Mouse (Mus musculus) forebrain, embryonic 14.5 days (tissue): Measurements from ENCODE around the gene Gnao1. TPM values are rescaled to one million over a fixed set of nuclear protein-coding genes. Genes with fewer than 3 reads are reported as not detected.

Experiments
- ATAC-seq: fragments of 200-750 bp; cut with Nextera tagmentation; 2 replicates; pipeline ENCODE4 v1.8.0; 2017; ENCODE audit warnings: mild to moderate bottlenecking, moderate library complexity
- DNase-seq: peaks from one replicate; pipeline ENCODE4 v3.0.0-alpha.2; 2015; ENCODE audit warnings: low spot score
- H3K27ac ChIP-seq: fragments of 300-500 bp; sonication (generic); 2 replicates; pipeline ENCODE4 v1.5.1; 2014; ENCODE audit warnings: low read depth, mild to moderate bottlenecking, control low read depth, low read length, moderate library complexity
- H3K27me3 ChIP-seq: fragments of 300-500 bp; sonication (generic); replicated peaks from 2 replicates; pipeline ENCODE4 v1.6.1; 2014; ENCODE audit warnings: low read length, control low read depth, mixed read lengths; ENCODE audit not compliant: control insufficient read depth, insufficient read depth
- H3K36me3 ChIP-seq: fragments of 300-500 bp; sonication (generic); 2 replicates; pipeline ENCODE4 v1.6.1; 2014; ENCODE audit warnings: low read length, control low read depth; ENCODE audit not compliant: control insufficient read depth, insufficient read depth
- H3K4me1 ChIP-seq: fragments of 300-500 bp; sonication (generic); 2 replicates; pipeline ENCODE4 v1.6.1; 2014; ENCODE audit warnings: antibody characterized with exemption, low read length, control low read depth; ENCODE audit not compliant: control insufficient read depth, insufficient read depth
- H3K4me2 ChIP-seq: fragments of 300-500 bp; sonication (generic); 2 replicates; pipeline ENCODE4 v1.6.1; 2014; ENCODE audit warnings: mild to moderate bottlenecking, control low read depth, low read length
- H3K4me3 ChIP-seq: fragments of 300-500 bp; sonication (generic); 2 replicates; pipeline ENCODE4 v1.5.1; 2014; ENCODE audit warnings: low read depth, low read length, control low read depth
- H3K9ac ChIP-seq: fragments of 300-500 bp; sonication (generic); 2 replicates; pipeline ENCODE4 v1.6.1; 2014; ENCODE audit warnings: mild to moderate bottlenecking, low read length, control low read depth, moderate library complexity
- H3K9me3 ChIP-seq: fragments of 300-500 bp; sonication (generic); replicated peaks from 2 replicates; pipeline ENCODE4 v1.6.1; 2016; ENCODE audit warnings: low read length, control low read depth, mixed read lengths; ENCODE audit not compliant: control insufficient read depth
- whole genome bisulfite sequencing: fragments of 180-500 bp; shearing (Covaris S2); extraction: QIAGEN DNeasy Blood & Tissue Kit; methylation state at CpG from one replicate; pipeline ENCODE4 v1.1.7; 2014; 5-methylcytosine and 5-hydroxymethylcytosine counted together
- polyA plus RNA-seq: library from polyadenylated mRNA; unstranded; fragments of >200 nt; fragmentation: Nextera tagmentation; extraction: Ambion mirVana; gene quantifications from 2 replicates; pipeline ENCODE4 v1.2.1, GENCODE M21; 2014

The Gnao1 gene
- polyA plus RNA-seq, 1 experiment from 2014 or later, result 107 TPM

DNA sequence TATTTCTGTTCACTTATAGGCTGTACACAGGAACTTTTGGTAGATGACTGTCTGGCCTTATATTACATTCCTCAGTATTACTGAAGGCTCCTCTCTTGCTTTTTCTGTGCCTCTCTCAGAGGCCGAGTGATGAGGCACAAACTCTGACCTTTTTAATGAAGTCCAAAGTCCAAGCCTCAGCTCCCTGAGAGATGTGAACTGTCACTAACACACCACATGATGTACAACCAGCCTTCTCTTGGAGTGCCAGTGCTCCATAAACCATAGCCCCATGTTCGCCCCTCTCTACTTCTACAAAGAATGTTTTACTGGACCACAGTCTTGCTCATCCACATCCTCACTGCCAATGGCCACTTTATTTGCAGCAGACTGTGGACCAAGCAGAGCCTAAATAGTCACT, 165.6 kb downstream of the Gnao1 start:
- no peaks in the 10 kb centered on the region for H3K27me3 ChIP-seq
- DNase-seq (no peak), ATAC-seq (no peak)
- H3K4me1 ChIP-seq, result no peaks in the 10 kb centered on the region
- H3K4me2 ChIP-seq, result no peak overlapping the region
- H3K36me3 ChIP-seq, result peaks cover 85% of the 10 kb centered on the region
- H3K9ac ChIP-seq, result no peak overlapping the region
- H3K27ac ChIP-seq, result no peak overlapping the region
- WGBS, result 95% methylated on average over 2 of the region's 2 CpGs
- H3K9me3 ChIP-seq, result no peaks in the 10 kb centered on the region
- H3K4me3 ChIP-seq, result no peak overlapping the region

DNA sequence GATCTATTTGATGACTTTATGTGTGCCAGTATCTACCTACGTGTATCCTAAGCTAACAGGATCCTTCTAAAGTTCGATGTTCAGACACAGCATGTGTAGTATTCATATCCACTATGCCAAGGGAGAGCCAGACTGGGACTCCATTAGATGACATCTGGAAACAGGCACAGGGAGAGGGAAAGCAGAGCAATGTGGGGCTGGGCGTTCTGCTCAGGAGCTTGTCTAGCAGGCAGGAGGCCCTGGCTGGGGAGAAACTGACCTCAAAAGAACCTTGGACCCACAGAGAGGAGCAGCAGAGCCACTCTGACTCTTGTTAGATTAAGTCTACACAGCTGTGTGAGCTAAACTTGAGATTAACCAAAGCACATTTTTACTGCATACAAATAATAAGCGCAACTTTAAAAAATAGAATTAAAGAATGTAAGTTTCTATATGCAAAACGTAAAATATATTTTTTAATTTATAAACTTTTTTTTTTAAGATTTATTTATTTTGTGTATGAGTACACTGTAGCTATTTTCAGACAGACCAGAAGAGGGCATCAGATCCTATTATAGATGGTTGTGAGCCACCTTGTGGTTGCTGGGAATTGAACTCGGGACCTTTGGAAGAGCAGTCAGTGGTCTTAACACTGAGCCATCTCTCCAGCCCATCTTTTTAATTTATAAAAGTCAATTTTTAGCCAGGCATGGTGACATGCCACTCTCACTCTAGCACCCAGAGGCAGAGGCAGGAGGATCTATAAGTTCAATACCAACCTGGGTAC, 166.9 kb downstream of the Gnao1 start:
- H3K4me1 ChIP-seq, result no peaks in the 10 kb centered on the region
- WGBS, result 92% methylated on average over 6 of the region's 6 CpGs
- DNase-seq (no peak), ATAC-seq (no peak)
- H3K36me3 ChIP-seq, result peaks cover 90% of the 10 kb centered on the region
- no peak overlapping the region for H3K4me3 ChIP-seq
- H3K27ac ChIP-seq, result no peak overlapping the region
- H3K9ac ChIP-seq, result no peak overlapping the region
- no peaks in the 10 kb centered on the region for H3K9me3 ChIP-seq
- no peaks in the 10 kb centered on the region for H3K27me3 ChIP-seq
- no peak overlapping the region for H3K4me2 ChIP-seq

DNA sequence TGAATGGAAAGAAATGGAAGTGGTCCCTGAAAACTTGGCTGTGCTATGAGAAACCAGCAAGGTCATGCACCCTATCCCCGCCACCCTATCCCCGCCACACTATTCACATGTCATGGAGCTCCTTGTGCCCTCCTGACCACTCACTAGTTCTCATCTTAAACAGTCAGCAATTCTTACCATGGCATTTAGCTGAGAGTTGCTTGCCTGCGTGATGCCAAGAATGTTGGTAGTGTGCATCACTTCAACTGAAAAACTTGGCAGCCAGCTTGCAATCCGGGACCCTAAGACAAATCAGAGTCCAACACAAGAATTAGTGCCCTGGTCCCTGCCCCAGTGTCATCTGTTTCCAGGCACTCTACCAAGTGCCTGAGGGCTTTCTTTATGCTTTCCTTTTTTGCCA, 170.4 kb downstream of the Gnao1 start:
- H3K36me3 ChIP-seq, result peaks cover 92% of the 10 kb centered on the region
- 90% methylated on average over 4 of the region's 4 CpGs for WGBS
- H3K4me1 ChIP-seq, result no peaks in the 10 kb centered on the region
- no peak overlapping the region for H3K27ac ChIP-seq
- H3K9ac ChIP-seq, result no peak overlapping the region
- DNase-seq (no peak), ATAC-seq (no peak)
- H3K4me2 ChIP-seq, result no peak overlapping the region
- no peak overlapping the region for H3K4me3 ChIP-seq
- no peaks in the 10 kb centered on the region for H3K27me3 ChIP-seq
- no peaks in the 10 kb centered on the region for H3K9me3 ChIP-seq

DNA sequence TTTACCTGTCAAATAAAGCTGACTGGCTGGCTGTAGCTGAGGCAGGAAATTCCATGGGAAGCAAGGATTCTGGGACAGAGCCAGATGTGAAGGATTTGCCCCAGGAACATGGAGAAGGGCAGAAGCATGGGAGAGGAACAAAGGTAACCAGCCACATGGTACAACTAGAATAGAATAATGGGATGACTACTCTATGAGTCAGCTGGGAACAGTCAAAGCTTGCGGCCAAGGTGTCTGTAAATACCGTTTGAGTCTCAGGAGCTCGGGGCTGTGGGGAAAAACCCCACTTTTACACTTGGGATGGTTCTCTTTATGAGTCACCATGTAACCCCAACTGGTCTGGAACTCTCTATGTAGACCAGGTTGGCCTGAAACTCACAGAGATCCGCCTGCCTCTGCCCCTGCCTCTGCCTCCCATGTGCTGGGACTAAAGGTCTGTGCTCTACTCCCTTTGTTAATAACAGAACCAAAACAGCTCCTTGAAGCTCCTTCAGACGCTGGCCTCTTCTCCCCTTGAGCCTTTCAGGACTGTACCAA, 172.0 kb downstream of the Gnao1 start:
- no peak overlapping the region for H3K4me3 ChIP-seq
- no peaks in the 10 kb centered on the region for H3K4me1 ChIP-seq
- H3K36me3 ChIP-seq, result peaks cover 89% of the 10 kb centered on the region
- 95% methylated on average over 5 of the region's 5 CpGs for WGBS
- DNase-seq (no peak), ATAC-seq (no peak)
- H3K4me2 ChIP-seq, result no peak overlapping the region
- H3K27me3 ChIP-seq, result no peaks in the 10 kb centered on the region
- H3K9me3 ChIP-seq, result no peaks in the 10 kb centered on the region
- no peak overlapping the region for H3K27ac ChIP-seq
- no peak overlapping the region for H3K9ac ChIP-seq

DNA sequence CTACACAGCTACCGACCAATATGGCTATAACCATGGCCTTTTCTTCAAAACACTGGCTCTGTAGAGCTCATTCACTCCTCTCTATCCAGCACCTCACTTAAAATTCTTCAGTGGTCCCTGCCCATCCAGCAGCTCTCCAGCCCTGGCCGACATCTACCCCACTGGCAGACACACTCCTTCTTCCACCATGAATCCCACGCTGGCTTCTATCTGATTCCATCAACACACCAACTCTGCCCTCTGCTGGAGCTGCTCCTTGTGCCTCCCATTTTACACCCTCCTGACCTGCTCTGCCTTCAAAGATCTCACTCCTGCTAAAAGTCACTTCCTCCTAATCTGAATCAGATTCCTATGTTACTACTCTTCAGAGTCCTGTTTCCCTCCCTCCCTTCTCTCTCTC, 174.1 kb downstream of the Gnao1 start:
- Histone ChIP-seq H3K36me3 (peaks cover 88% of the 10 kb centered on the region), H3K4me1 (no peaks in the 10 kb centered on the region), H3K27ac (no peak overlapping the region), H3K4me2 (no peak overlapping the region), H3K9ac (no peak overlapping the region), H3K27me3 (no peaks in the 10 kb centered on the region), H3K4me3 (no peak overlapping the region), H3K9me3 (no peaks in the 10 kb centered on the region)
- DNase-seq, result peak; percentile 30
- WGBS, result 64% methylated on average over 3 of the region's 3 CpGs
- no peak for ATAC-seq

DNA sequence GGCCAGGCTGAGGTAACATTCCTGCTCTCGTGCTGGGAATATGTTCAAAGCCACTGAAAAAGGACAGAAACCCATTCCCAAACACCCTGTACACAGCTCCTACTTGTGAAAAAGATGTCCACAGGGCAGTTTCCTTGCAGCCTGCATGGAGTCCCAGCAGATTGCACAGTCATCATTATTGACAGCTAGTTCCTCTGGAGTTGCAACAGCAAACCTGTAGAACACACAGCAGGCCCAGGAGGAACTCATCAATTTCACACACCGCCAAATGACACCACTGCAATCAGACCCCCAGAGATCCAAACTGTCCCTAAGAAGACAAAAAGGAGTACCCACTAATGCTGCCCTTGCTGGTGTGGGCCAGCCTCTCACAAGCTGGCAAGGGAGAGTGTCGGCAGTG, 175.0 kb downstream of the Gnao1 start:
- Histone ChIP-seq H3K4me3 (no peak overlapping the region), H3K4me2 (no peak overlapping the region), H3K27ac (no peak overlapping the region), H3K9me3 (no peaks in the 10 kb centered on the region), H3K9ac (no peak overlapping the region), H3K27me3 (no peaks in the 10 kb centered on the region), H3K36me3 (peaks cover 86% of the 10 kb centered on the region), H3K4me1 (no peaks in the 10 kb centered on the region)
- 87% methylated on average over 3 of the region's 3 CpGs for WGBS
- DNase-seq, result no peak
- no peak for ATAC-seq

DNA sequence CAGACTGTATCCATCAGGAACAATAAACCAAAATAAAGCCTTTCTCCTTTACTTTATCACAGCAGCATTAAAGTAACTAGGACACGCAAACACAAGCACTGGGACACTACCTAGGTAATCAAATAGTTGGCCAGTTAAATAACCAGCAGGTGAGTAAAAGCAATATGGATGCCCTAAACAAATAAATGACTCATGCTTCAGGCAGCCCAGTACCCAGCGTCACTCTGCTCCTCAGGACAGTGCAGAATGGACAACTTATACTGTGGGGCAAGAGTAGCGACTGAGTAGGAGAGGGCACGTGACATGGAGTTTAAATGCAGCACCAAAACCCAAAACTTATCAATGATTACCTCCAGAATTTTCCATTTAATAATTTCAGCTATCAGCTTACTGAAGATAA, 180.0 kb downstream of the Gnao1 start:
- no peak overlapping the region for H3K9ac ChIP-seq
- no peak for DNase-seq
- no peaks in the 10 kb centered on the region for H3K27me3 ChIP-seq
- no peak for ATAC-seq
- no peak overlapping the region for H3K4me3 ChIP-seq
- no peaks in the 10 kb centered on the region for H3K4me1 ChIP-seq
- H3K27ac ChIP-seq, result no peak overlapping the region
- peaks cover 46% of the 10 kb centered on the region for H3K36me3 ChIP-seq
- WGBS, result 97% methylated on average over 4 of the region's 4 CpGs
- H3K9me3 ChIP-seq, result 0 out of 2 replicates have a peak, but pooled peaks cover 2% of the 10 kb centered on the region
- H3K4me2 ChIP-seq, result no peak overlapping the region

DNA sequence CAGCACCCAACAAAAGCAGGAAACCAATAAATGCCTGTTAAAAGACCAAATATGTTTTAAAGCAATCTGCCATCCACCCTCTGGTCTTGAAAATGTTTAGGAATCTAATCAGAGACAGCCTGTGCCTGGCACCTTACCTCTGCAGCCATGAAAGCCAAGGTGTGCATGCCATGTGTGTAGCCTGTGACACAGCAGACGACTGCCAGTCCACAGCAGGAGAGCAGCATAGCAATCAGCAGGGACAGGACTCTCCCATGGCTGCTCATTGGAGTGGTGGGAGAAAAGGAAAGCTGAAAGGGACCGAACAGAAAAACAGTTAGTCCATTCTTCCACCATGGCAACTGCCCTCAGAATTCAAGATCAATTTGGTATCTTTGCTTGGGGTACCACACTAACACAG, 189.2 kb downstream of the Gnao1 start:
- Histone ChIP-seq H3K27ac (no peak overlapping the region), H3K36me3 (peaks cover 58% of the 10 kb centered on the region), H3K9me3 (no peaks in the 10 kb centered on the region), H3K4me1 (no peaks in the 10 kb centered on the region), H3K9ac (no peak overlapping the region), H3K27me3 (no peaks in the 10 kb centered on the region), H3K4me2 (no peak overlapping the region), H3K4me3 (no peak overlapping the region)
- WGBS, result 88% methylated on average over 2 of the region's 2 CpGs
- DNase-seq (no peak), ATAC-seq (no peak)

DNA sequence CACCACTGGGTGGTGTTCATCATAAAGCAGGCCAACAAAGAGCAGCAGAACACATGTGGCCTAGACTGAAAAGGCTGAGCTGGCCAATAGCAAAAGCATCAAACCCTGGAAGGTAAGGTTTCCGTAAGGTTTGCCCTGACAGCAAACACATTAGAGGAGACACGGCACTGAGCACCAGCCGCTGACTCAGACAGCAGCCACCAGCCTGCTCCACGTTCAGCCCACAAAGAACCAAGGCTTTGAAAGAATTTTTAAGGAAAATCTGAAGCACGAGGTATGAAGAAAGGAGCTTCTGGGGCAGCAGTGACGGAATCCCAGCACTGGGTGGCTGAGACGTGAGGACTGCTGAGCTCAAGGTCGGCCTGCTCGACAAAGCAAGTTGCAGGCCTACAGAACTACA, 194.4 kb downstream of the Gnao1 start:
- H3K4me1 ChIP-seq, result no peaks in the 10 kb centered on the region; the same call in 1 of the 2 replicates
- peaks cover 43% of the 10 kb centered on the region for H3K36me3 ChIP-seq
- no peaks in the 10 kb centered on the region for H3K27me3 ChIP-seq
- no peak overlapping the region for H3K27ac ChIP-seq
- DNase-seq (no peak), ATAC-seq (no peak)
- H3K4me3 ChIP-seq, result no peak overlapping the region
- no peaks in the 10 kb centered on the region for H3K9me3 ChIP-seq
- 84% methylated on average over 9 of the region's 9 CpGs for WGBS
- H3K9ac ChIP-seq, result no peak overlapping the region
- no peak overlapping the region for H3K4me2 ChIP-seq
